Mouse (Mus musculus) neural tube, embryonic 14.5 days (tissue): ENCODE data around the gene Slamf8. TPM values are rescaled to one million over a fixed set of nuclear protein-coding genes. Genes with fewer than 3 reads are reported as not detected.

ENCODE experiments used
- ATAC-seq: fragments of 200-750 bp; cut with Nextera tagmentation; 2 replicates; pipeline ENCODE4 v1.8.0; 2017; ENCODE audit warnings: low read depth, mild to moderate bottlenecking, moderate TSS enrichment, moderate library complexity
- H3K27ac ChIP-seq: fragments of 300-500 bp; sonication (generic); 2 replicates; pipeline ENCODE4 v1.5.1; 2014; ENCODE audit warnings: low read depth, mild to moderate bottlenecking, control low read depth, low read length, moderate library complexity, mixed read lengths
- H3K27me3 ChIP-seq: fragments of 300-500 bp; sonication (generic); 2 replicates; pipeline ENCODE4 v1.6.1; 2014; ENCODE audit warnings: low read length; ENCODE audit not compliant: control insufficient read depth, insufficient read depth
- H3K36me3 ChIP-seq: fragments of 300-500 bp; sonication (generic); 2 replicates; pipeline ENCODE4 v1.6.1; 2014; ENCODE audit warnings: low read length, mixed read lengths; ENCODE audit not compliant: control insufficient read depth, insufficient read depth
- H3K4me1 ChIP-seq: fragments of 300-500 bp; sonication (generic); 2 replicates; pipeline ENCODE4 v1.6.1; 2014; ENCODE audit warnings: low read length; ENCODE audit not compliant: control insufficient read depth, insufficient read depth
- H3K4me2 ChIP-seq: fragments of 300-500 bp; sonication (generic); 2 replicates; pipeline ENCODE4 v1.6.1; 2014; ENCODE audit warnings: mild to moderate bottlenecking, low read depth, low read length, control low read depth
- H3K4me3 ChIP-seq: fragments of 300-500 bp; sonication (generic); 2 replicates; pipeline ENCODE4 v1.5.1; 2014; ENCODE audit warnings: low read depth, low read length, control low read depth, mixed read lengths
- H3K9ac ChIP-seq: fragments of 300-500 bp; sonication (generic); replicated peaks from 2 replicates; pipeline ENCODE4 v1.6.1; 2014; ENCODE audit warnings: low read depth, mild to moderate bottlenecking, control low read depth, low read length, mixed read lengths
- H3K9me3 ChIP-seq: fragments of 300-500 bp; sonication (generic); 2 replicates; pipeline ENCODE4 v1.6.1; 2016; ENCODE audit warnings: low read length; ENCODE audit not compliant: control insufficient read depth
- WGBS: fragments of 180-500 bp; shearing (Covaris S2); extraction: QIAGEN DNeasy Blood & Tissue Kit; methylation state at CpG from one replicate; pipeline ENCODE4 v1.1.7; 2014; 5-methylcytosine and 5-hydroxymethylcytosine counted together
- polyA plus RNA-seq: library from polyadenylated mRNA; unstranded; fragments of >200 nt; fragmentation: Nextera tagmentation; extraction: Ambion mirVana; gene quantifications from 2 replicates; pipeline ENCODE4 v1.2.1, GENCODE M21; 2014

Slamf8 gene
- polyA plus RNA-seq: not detected in 2 replicates

DNA sequence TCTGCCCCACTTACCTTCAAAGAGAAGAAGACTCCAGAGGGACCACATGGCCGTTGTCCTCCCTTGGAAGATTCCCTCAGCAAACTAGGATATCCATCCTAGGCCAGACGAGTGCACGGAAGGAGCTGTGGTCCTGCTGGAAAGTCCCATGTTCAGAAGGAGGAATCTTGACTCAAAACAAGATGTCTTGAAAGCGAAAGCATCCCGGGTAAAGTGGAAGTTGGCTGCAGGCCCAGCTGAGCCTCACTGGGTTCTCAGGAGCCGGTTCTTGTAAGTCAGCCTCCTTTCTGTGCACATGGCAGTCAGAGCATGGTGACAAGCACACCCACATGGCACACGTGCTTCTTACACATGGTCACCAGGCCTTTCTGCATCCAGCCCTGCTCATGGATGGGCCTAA is at the start of gene Slamf8:
Slamf8 (minus strand) TSS at position 184 of the 400 bp plus-strand sequence.
- no peak within 1 kb of the TSS for H3K4me2 ChIP-seq
- H3K27me3 ChIP-seq: no peaks in the 10 kb centered on the region
- H3K9ac ChIP-seq: no peak within 1 kb of the TSS
- no peaks in the 10 kb centered on the region for H3K9me3 ChIP-seq
- H3K4me3 ChIP-seq: no peak within 1 kb of the TSS
- H3K36me3 ChIP-seq: no peaks in the 10 kb centered on the region
- H3K27ac ChIP-seq: no peak within 1 kb of the TSS
- H3K4me1 ChIP-seq: peaks cover 9% of the 10 kb centered on the region
- 84% methylated on average over 7 of the region's 7 CpGs for WGBS
- ATAC-seq: no peak

DNA sequence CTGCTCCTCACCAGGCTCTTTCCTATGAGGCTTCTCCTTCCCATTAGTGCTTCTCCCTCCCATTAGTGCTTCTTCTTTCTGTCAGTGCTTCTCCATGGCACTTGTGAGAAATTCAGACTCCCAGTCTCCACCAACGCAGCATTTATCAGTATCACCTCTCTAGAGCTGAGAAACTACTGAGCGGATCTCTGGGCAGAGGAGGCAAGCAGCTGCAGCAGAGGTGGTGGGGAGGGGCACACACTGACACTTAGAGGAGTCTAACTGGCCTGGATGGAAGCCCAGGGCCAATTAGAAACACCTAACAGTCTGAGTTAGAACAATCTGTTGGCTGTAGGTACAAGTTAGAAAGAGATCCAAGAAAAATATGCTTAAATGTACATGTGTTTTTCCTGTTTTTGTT is 48.4 kb upstream of the Slamf8 start:
- H3K27ac ChIP-seq: no peak overlapping the region
- no peak for ATAC-seq
- H3K4me2 ChIP-seq: no peak overlapping the region
- H3K9ac ChIP-seq: no peak overlapping the region
- H3K9me3 ChIP-seq: no peaks in the 10 kb centered on the region
- no peaks in the 10 kb centered on the region for H3K4me1 ChIP-seq
- H3K36me3 ChIP-seq: no peaks in the 10 kb centered on the region
- no peak overlapping the region for H3K4me3 ChIP-seq
- 65% methylated on average over 2 of the region's 2 CpGs for WGBS
- H3K27me3 ChIP-seq: no peaks in the 10 kb centered on the region

DNA sequence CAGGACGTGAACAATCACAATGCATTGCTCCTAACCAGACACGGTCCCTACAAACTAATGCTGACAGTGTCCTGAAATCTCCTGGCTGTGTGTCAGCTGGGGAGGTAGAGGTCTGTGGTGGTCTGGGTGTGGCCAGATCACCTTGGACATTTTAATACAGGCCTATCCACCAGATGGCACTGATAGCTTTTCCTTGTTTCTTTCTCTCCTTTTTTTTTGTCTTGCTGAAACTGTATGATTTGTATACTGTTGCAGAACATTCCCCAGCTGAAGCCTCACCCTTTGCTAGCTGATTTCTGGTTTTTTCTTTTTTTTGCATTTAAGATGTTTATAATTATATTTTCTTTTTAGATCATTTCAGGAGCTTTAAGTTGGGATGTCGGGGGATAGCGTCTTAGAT is 47.4 kb upstream of the Slamf8 start:
- Histone ChIP-seq H3K4me2 (no peak overlapping the region), H3K9me3 (no peaks in the 10 kb centered on the region), H3K27me3 (no peaks in the 10 kb centered on the region), H3K4me1 (no peaks in the 10 kb centered on the region), H3K4me3 (no peak overlapping the region), H3K36me3 (no peaks in the 10 kb centered on the region), H3K9ac (no peak overlapping the region), H3K27ac (no peak overlapping the region)
- 58% methylated on average over 4 of the region's 4 CpGs for WGBS
- ATAC-seq: no peak

DNA sequence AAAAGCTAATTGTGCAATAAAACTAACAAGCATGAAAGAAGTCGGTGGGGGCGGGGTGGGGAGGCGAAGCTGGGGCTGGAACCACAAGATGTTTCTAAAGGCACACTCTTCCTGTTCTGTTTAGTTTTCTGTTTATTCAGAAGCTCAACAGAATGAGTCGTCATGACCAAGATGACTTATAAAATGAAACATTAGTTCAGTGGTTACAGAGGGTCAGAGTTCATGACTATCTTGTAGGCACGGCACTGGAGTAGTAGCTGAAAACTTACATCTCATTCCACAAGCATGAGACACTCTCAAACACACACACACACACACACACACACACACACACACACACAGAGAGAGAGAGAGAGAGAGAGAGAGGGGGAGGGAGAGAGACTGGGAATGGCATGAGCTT is 45.9 kb upstream of the Slamf8 start:
- no peaks in the 10 kb centered on the region for H3K27me3 ChIP-seq
- no peak overlapping the region for H3K9ac ChIP-seq
- ATAC-seq: no peak
- H3K4me2 ChIP-seq: no peak overlapping the region
- no peaks in the 10 kb centered on the region for H3K36me3 ChIP-seq
- H3K4me3 ChIP-seq: no peak overlapping the region
- 86% methylated on average over 5 of the region's 5 CpGs for WGBS
- no peak overlapping the region for H3K27ac ChIP-seq
- H3K4me1 ChIP-seq: no peaks in the 10 kb centered on the region
- H3K9me3 ChIP-seq: no peaks in the 10 kb centered on the region

DNA sequence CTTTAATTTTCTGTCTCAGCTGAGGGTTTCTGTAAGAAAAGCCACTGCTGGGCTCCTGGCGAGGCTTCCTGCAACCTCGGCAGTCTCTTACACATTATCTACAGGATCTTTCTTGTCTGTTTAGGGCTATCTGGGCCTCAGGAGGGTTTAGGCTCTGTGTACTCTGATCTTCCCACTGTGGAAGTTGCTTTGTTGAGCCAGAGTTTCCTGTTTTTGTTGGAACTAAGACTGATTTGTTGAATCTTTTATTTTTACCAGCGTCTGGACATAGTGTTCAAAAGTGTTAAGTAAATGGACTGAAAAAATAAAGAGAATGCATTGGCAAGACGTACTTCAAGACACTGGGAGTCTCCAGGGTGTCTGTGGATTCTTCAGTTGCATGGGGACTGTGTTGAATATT is 44.9 kb upstream of the Slamf8 start:
- H3K4me3 ChIP-seq: no peak overlapping the region
- no peaks in the 10 kb centered on the region for H3K9me3 ChIP-seq
- no peak overlapping the region for H3K9ac ChIP-seq
- 48% methylated on average over 4 of the region's 4 CpGs for WGBS
- H3K4me2 ChIP-seq: no peak overlapping the region
- H3K27ac ChIP-seq: no peak overlapping the region
- no peaks in the 10 kb centered on the region for H3K27me3 ChIP-seq
- H3K4me1 ChIP-seq: no peaks in the 10 kb centered on the region
- no peaks in the 10 kb centered on the region for H3K36me3 ChIP-seq
- ATAC-seq: no peak

DNA sequence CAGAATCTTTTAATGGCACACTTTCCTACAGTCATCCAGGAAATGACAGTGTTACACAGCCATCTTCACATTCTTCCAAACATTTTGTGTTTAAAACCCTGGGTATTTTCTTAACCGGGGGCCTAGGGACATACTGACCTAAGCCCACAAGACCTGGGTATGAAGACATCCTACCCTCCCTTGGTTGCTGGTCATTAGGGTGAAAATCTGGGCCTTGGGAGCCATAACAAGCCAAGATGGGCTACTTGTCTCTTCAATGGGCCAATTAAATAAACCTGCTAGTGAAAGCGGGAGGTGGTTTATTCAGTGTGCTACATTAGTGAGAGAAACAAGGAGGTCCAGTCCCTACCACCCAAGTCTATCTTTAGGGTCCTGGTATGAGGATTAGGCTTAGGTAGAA is 43.8 kb upstream of the Slamf8 start:
- Histone ChIP-seq H3K36me3 (no peaks in the 10 kb centered on the region), H3K4me2 (no peak overlapping the region), H3K9me3 (no peaks in the 10 kb centered on the region), H3K27me3 (no peaks in the 10 kb centered on the region), H3K4me1 (no peaks in the 10 kb centered on the region), H3K9ac (no peak overlapping the region), H3K27ac (no peak overlapping the region), H3K4me3 (no peak overlapping the region)
- WGBS: 83% methylated on average over 2 of the region's 2 CpGs
- ATAC-seq: no peak

DNA sequence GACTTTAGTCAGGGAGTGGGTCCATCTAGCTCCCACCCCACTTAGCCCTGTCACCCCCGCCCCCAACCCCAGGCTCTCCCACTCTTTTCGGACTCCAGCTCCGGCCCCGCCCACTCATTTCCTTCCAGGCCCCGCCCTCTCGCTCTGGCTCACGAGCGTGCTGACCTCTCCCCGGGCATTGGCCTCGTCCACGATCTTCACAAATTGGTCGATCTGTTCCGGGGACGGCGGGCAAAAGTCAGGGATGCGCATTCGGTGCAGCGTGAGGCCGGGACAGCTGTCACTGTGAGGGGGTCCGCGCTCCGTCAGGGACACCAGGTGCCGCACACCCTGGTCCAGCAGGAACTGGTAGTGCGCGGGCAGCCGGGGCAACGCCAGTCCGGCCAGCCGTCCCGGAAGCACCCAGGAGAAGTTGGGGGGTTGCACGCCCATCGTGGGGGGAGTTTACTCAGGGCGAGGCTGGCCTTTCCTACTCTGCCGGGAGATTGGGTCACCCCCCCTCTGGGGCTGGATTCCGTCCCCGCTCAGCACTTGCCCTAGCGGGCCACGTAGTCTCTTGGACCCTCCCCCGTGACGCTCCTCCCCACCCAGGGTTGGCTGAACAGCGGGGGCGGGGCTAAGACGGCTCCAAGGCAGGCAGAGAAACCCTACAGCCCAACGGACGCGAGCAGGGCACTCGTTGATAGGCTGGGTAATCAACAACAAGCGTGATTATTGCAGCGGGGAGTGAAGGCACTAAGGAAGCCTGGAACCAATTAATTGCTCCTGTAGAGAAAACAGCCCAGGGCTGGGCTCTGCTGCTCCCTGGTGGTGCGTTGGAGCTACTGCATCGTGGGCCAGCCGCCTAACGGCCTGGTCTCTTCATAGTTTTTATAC is 42.3 kb upstream of the Slamf8 start, which contains the start of gene Dusp23:
Dusp23 (minus strand) TSS at position 512 of the 876 bp plus-strand sequence.
- H3K9ac ChIP-seq: peak within 1 kb of the TSS; percentile 72
- peak within 1 kb of the TSS; percentile 70 for H3K4me2 ChIP-seq
- H3K4me3 ChIP-seq: peak within 1 kb of the TSS; percentile 67
- H3K27ac ChIP-seq: peak within 1 kb of the TSS; percentile 87
- no peaks in the 10 kb centered on the region for H3K27me3 ChIP-seq
- WGBS: 0% methylated on average over 52 of the region's 53 CpGs
- ATAC-seq: peak; percentile 99
- no peaks in the 10 kb centered on the region for H3K9me3 ChIP-seq
- H3K36me3 ChIP-seq: no peaks in the 10 kb centered on the region
- no peaks in the 10 kb centered on the region for H3K4me1 ChIP-seq

DNA sequence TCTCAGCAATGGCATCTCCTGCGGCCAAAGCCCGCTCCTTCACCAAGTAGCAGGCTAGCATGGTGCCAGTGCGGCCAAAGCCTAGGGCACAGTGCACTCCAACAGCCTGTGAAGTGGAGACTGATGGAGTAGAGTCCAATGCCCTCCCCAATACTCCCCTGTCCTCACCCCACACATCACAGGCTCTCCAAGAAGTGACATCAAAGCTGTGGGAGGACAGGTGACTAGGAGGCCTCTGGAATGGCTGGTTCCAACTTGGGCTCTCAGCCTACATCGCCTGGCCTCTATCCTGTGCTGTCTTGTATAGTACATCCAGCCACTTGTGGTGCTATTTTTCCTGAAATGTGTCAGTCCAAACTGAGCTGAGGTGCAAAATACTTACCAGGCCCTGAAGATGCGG is 41.4 kb upstream of the Slamf8 start:
- ATAC-seq: no peak
- WGBS: 84% methylated on average over 5 of the region's 5 CpGs
- Histone ChIP-seq H3K27me3 (no peaks in the 10 kb centered on the region), H3K4me2 (no peak overlapping the region), H3K27ac (no peak overlapping the region), H3K36me3 (no peaks in the 10 kb centered on the region), H3K9ac (no peak overlapping the region), H3K4me1 (no peaks in the 10 kb centered on the region), H3K4me3 (no peak overlapping the region; the same call in 1 of the 2 replicates), H3K9me3 (no peaks in the 10 kb centered on the region)

DNA sequence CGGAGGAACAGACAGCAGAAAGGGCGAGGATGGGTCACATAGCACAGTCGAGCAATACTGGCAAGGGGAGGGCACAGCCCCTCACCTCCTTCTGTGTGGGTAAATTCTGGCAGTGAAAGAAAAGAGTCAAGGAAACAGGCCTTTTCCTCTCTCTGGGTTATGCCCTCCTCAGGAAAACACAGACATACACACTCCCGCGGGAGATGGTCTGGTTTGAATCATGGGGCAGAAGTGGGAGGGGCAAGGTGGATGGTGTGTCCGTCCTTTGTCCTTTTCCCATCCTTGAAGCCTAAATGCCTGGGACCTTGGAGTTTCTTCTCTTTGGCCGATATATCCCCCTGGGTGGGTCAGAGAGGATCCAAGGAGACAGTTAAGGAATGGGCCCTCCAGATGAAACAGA is 39.5 kb upstream of the Slamf8 start:
- ATAC-seq: no peak
- Histone ChIP-seq H3K9ac (no peak overlapping the region), H3K4me2 (no peak overlapping the region), H3K27ac (no peak overlapping the region), H3K4me3 (no peak overlapping the region), H3K36me3 (no peaks in the 10 kb centered on the region), H3K27me3 (no peaks in the 10 kb centered on the region), H3K4me1 (no peaks in the 10 kb centered on the region), H3K9me3 (no peaks in the 10 kb centered on the region)
- WGBS: 79% methylated on average over 7 of the region's 7 CpGs
